Mouse (Mus musculus): Measurements from ENCODE around the gene Fam241a.

Gene Fam241a

DNA sequence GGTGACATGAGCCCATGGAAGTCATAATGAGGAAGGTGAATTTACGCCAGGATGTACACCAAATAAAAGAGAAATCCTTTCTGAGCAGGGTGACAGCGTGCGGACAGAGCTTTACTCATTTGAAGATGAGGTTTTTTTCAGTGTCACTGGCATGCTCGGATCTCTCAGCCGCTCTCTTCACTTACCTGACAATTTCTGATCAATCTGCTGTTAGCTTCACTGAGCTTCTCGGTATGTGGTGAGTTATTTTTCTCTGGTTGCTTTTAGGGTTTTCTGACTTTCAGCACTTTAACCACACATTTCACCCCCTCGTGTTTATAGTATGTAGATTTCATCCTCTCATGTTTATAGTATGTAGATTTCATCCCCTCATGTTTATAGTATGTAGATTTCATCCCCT lies 21.1 kb downstream of the Fam241a start:
- peak; percentile 52 for DNase-seq (ENCODE audit: low spot score)

DNA sequence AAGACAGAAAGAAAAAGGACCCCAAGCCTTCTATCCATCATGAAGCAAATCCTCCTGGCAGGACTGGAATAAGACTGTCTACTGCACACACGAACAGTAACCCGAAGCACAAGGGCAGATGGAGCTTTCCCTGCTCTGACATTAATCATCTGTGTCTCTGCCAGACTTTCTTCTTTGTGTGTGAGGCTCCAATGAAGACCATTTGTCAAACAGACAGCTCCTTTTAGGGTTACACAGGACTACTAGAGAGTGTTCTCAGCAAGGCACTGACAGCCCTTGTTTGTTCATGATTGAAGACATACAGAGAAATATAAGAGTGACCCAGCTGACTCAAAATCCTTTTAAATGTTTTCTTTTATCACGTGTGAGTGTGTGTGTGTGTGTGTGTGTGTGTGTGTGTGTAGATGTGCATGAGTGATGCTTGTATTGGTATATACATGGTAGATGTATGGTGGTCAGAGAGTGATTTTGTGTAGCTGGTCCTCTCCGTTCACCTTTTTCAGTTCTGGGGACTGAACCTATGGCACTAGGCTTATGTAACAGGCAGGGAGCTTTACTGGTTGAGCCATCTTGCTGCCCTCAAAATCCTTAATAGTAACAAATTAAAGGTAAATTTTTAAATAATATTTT lies 21.8 kb downstream of the Fam241a start:
- DNase-seq (ENCODE audit: low spot score), result no peak

GRCm38 (mm10) chr3:127871575-127871974 lies 24.5 kb downstream of the Fam241a start:
- DNase-seq (ENCODE audit: low spot score), result peak; percentile 20

GRCm38 (mm10) chr3:127868880-127869279 lies 27.2 kb downstream of the Fam241a start:
- no peak for DNase-seq (ENCODE audit: low spot score)

DNA sequence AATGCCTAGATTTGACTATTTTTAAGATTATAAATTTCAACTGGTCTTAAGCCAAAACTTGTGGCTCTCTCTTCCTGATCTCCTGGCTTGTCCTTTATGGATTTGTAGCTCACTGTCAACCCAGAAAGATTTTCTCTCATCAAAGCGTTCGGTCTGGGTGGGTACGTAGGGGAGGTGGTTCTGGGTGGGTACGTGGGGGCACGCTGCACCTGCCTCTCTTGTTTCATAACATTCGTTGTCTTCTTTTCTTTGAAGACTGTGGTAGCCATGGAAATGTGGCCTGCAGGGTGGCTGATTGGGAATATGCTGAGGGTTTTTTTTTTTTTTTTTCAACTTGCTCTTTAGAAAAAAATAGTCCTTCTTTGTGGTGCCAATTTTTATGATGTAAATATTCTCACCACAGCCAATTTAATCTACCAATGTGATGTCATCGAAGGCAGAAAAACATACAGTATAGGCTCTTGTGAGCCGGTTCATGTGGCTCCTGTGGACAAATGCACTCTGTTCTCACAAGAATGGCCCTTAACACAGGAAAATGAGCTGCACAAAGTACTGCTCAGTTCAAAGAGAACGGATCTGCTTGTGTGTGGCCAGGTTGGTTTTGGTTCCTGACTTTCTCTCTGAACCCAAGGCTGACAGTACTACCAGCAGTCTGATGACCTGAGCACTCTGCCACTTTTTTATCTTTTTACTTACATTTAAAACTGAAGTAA lies 27.9 kb downstream of the Fam241a start:
- peak; percentile 78 for DNase-seq (ENCODE audit: low spot score)

GRCm38 (mm10) chr3:127864242-127864641 lies 31.9 kb downstream of the Fam241a start:
- no peak for DNase-seq (ENCODE audit: low spot score)

- no peak for DNase-seq (ENCODE audit: low spot score)
Measured at GRCm38 (mm10) chr3:127863571-127863970, 32.6 kb downstream of the Fam241a start.

DNA sequence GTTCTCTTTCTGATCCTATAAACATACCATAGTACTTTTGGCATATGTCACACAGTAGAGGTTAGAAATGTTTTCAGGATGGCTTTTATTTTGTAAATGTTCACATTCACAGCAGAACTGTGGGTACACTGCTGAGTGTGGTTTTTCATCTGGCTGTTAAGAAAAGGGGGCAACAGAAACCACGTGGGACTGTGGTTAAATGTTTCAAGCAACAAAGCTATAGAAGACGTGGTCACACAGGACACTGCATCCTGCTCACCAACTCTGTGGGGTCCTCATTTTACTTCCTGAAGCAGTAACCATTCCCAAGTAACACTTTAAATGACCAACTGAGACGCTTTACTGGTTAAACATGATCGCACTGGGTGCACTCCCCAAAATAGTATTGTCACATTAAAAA lies 33.6 kb downstream of the Fam241a start:
- peak; percentile 52 for DNase-seq (ENCODE audit: low spot score)

DNA sequence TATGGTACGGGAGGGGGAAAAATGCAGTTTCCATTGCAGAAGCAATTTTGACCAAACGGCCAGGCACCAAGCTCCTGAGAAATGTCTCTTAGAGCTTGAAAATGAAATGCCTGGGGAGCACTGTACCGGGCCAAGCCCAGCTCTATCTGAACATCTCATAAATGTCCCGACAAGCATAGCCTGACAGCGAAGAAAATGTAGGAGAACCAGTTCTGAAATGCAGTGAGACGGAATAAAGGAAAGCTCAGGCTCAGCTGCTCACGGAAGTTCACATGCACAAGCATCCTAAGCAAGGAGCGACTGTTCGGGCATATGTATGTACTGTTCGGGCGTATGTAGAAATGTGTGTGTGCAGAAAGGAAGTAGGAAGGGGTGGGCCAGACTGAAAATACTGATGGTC lies 34.8 kb downstream of the Fam241a start:
- no peak for DNase-seq (ENCODE audit: low spot score)

- DNase-seq (ENCODE audit: low spot score), result peak; percentile 72
Measured at GRCm38 (mm10) chr3:127853431-127854206, 42.5 kb downstream of the Fam241a start.

DNA sequence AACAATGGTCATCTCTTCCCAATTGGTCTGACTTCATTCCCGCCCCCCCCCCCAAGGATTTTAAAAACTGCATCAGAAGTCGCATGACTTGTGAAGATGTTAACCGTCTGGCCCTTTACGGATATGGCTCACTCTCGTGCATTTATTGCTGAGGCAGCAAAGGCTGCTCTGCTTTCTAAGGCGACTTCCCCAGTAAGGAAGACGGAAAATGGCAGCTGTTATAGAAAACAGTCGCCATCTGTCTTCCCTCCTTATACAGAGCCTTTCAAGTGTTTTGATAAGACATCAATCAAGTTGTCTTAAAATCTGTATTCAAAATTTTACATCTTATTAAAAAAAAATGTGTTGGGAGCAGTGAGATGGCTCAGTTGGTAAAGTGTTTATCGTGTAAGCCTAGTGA lies 43.4 kb downstream of the Fam241a start:
- DNase-seq (ENCODE audit: low spot score), result no peak

DNA sequence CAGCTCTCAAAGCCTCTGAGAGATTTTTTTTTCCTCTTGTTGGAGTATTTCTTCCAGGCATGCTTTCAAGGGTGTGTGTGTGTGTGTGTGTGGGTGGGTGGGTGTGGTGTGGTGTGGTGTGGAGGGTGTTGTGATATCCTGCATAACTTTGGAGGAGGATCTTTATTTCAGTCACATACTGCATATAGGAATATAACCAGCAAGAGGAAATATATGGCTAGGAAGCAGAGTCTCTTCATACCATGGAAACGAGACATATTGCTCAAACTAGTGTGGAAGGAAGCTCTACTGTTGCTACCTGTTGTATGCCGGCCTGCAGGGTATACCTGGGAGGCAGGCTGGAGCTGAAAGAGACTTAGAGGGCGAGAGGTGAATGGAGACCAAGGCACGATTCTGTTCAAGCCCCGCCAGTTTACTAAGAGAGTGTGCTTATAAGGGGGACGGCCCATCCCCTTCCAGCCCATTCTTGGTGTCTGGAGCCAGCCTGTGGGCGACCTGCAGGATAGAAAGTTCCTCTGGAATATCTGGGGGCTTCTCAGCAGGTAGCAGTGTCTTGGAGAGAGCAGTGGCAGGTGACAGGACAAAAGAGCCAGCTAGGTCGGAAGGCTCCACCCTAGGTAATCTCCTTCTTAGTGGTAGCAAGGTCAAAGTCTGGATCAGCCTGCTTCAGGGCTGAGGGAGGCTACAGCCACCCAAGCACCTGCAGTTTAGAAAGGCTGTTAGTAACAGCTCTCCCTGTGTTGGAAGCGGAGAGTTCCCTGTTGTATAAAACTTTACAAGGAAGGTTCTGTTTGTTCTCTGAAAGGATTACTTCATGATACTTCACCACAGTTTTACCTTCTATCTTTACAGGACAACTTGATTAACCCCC lies 45.1 kb downstream of the Fam241a start:
- no peak for DNase-seq (ENCODE audit: low spot score)

- DNase-seq (ENCODE audit: low spot score), result no peak
Measured at GRCm38 (mm10) chr3:127849922-127850321, 46.2 kb downstream of the Fam241a start.

GRCm38 (mm10) chr3:127848088-127848808 lies 47.9 kb downstream of the Fam241a start:
- no peak for DNase-seq (ENCODE audit: low spot score)

DNA sequence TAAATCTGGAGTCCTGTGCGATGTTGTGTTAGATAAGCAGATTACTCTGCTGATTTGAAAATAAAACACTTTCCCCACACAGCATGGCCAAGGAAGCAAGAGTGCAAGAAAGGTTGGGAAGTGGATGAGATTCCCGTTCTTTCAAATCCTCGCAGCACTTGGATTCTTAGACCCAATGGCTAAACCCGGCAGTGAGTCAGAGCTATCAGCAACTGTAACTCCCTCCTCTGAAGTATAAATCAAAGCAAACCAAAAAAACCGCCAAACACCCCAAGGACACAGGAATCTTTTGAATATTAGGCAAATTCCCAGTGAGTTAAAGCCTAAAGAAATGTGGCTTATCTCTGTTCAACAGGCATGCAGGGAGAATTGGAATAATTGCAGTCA lies 52.2 kb downstream of the Fam241a start:
- DNase-seq (ENCODE audit: low spot score), result no peak

DNA sequence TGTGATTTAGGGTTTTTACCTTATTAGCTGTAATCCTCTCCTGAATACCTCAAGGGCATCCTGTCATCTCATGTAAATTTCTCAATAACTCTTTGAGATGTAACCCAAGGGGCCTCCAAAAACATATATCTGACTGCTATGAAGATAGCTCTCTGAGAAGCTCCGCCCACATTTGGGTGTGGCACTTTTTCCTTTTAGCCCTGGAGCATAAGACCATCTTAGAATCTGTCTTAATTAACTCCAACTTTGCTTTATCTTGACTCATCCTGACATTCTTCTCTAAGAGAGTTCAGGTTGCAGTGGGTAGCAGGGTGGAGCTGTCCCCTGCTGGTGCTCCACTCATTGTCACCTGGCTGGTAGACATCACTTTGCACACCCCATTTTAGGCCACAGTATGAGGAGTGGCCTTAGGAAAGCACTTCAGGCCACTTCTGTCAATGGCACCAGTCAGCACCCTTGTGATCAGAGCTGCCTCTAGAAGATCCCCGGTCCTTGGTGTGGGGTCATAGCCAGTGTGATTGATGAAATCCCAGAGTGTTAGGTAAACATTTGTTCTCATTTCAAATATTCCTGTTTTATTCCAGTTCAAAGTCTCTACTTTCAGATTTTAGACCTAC lies 52.7 kb downstream of the Fam241a start:
- DNase-seq (ENCODE audit: low spot score), result no peak

DNA sequence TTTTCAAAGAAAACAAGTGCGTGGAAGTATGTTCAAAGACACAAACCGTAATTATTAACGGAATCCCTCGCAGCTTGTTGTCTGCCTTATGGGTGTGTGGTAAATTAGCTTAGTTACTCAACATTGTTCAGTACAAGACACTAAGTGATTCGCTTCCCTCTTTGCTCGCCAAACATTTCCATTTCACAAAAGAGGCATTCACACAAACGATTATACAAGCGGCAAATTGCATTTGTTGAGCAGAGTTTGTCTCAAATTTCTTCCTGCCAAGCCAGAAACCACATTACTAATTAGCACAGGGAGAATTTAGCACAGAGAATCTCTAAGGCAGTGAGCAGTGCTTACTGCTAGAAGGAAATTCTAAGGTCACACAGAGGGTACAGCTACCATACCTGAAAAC lies 54.2 kb downstream of the Fam241a start:
- no peak for DNase-seq (ENCODE audit: low spot score)

DNA sequence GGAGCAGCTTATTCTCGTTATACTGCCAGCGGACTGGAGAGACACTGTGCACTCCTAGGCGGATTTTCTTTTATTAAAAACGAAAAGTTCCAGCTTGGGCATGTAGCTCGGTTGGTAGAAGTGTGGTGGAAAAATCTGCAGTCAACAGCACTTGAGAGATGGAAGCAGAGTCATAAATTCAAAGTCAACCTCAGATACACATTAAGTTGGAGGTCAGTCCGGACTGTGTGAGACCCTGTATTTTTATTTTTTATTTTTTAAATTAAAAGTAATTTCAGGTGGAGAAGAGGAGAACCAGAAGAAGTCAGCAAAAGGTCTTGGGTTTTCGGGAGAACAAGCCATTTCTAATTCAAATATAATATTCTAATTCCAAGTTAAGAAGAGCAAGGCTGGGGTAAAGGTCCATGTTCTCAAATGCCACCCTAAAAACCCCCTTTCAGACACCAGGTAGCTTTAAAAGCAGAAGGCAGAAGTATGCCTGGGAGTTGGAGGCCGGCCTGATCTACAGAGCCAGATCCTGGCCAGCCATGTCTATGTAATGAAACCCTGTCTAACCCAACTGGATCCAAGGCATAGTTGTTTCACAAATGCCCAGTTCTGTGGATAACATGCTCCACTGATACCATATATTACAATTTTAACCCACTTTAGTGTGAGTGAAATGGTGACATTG lies 58.0 kb downstream of the Fam241a start:
- DNase-seq (ENCODE audit: low spot score), result no peak

DNA sequence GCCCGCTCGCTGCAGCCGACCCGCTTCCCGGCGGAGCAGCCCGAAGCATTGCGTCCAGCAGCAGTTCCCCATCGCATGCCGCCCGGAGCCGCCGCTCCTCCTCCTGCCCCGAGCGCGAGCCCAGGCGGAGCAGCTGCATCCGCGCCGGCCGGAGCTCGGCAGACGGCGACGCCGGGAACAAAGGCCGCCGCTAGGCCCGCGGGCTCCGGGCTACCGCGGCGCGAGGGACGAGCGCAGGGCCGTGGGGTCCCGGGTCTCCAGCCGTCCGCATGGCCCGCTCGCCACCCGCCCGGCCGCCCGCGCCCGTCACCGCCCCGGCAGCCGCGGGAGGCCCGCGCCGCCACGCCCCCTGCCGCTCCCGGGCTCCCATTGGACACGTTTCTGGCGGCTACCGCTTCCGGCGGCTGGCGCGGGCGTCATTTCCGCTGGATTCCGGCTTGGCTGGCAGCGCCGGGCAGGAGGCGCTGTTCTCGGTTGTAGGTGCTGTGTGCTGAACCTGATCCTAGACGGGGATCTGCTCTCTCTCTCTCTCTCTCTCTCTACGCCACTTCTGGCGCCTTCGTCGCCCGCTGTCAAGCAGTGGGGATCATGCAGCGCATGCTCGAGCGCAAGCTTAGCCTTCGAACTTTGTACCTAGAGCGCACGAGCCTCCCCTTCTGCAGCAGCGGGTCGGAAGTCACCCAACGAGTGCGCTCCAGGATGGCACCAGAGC lies 58.8 kb downstream of the Fam241a start, which contains the start of gene Ap1ar:
Gene Ap1ar, minus strand, starts transcription at position 370 of the 712 bp plus-strand sequence.
- DNase-seq (ENCODE audit: low spot score), result peak; percentile 98

GRCm38 (mm10) chr3:127836798-127837153 lies 59.3 kb downstream of the Fam241a start:
- no peak for DNase-seq (ENCODE audit: low spot score)
